Mouse (Mus musculus): Measurements from ENCODE around the gene Acbd6.

Acbd6 gene

GRCm38 (mm10) chr1:155720006-155720405, 162.1 kb downstream of the Acbd6 start:
- no peak for DNase-seq (ENCODE audit: low spot score in 2 of 2)

- DNase-seq (ENCODE audit: low spot score in 2 of 2): no peak
Observed at GRCm38 (mm10) chr1:155721443-155721842, 163.5 kb downstream of the Acbd6 start.

- peak in 1 of 2 experiments; percentile 10 for DNase-seq (ENCODE audit: low spot score in 2 of 2)
Observed at GRCm38 (mm10) chr1:155722185-155722584, 164.3 kb downstream of the Acbd6 start.

- DNase-seq (ENCODE audit: low spot score in 2 of 2): no peak
Observed at GRCm38 (mm10) chr1:155724301-155724700, 166.4 kb downstream of the Acbd6 start.

- no peak for DNase-seq (ENCODE audit: low spot score in 2 of 2)
Observed at GRCm38 (mm10) chr1:155725876-155726275, 168.0 kb downstream of the Acbd6 start.

GRCm38 (mm10) chr1:155727830-155728229, 169.9 kb downstream of the Acbd6 start:
- no peak for DNase-seq (ENCODE audit: low spot score in 2 of 2)

GRCm38 (mm10) chr1:155729113-155729795, 171.3 kb downstream of the Acbd6 start:
- DNase-seq (ENCODE audit: low spot score in 2 of 2): no peak

- no peak for DNase-seq (ENCODE audit: low spot score in 2 of 2)
Observed at GRCm38 (mm10) chr1:155731156-155731555, 173.2 kb downstream of the Acbd6 start.

GRCm38 (mm10) chr1:155736096-155736825, 178.3 kb downstream of the Acbd6 start:
- no peak for DNase-seq (ENCODE audit: low spot score in 2 of 2)

- DNase-seq (ENCODE audit: low spot score in 2 of 2): peak in 1 of 2 experiments; percentile 16
Observed at GRCm38 (mm10) chr1:155737017-155737808, 179.3 kb downstream of the Acbd6 start.

GRCm38 (mm10) chr1:155737809-155738383, 180.0 kb downstream of the Acbd6 start:
- DNase-seq (ENCODE audit: low spot score in 2 of 2): no peak
